Comparison of ENCODE assay signal across 8 mouse cellular contexts in genomic region chr7:72711193-72712131, GRCm38 (mm10).
DNase-seq lines count a peak whose midpoint lies in the region; ATAC-seq lines count a peak whose summit lies in the region.

No protein-coding gene starts in this region.

- WGBS in hindbrain, embryonic 12.5 days: 61% methylated on average over 8 of the region's 8 CpGs
- WGBS in hindbrain, embryonic 13.5 days: 59% methylated on average over 8 of the region's 8 CpGs

- peak; percentile 55 for DNase-seq in embryo, embryonic 10.5 days (ENCODE audit: low spot score)
- DNase-seq in heart, postnatal 25 days (ENCODE audit: low spot score): peak; percentile 17
- peak; percentile 37 for DNase-seq in lung, postnatal 10 days
- no peak for DNase-seq in right cerebral cortex, adult 18-20 months
- no peak for DNase-seq in left cerebral cortex, postnatal 25 days (ENCODE audit: low spot score in 2 of 2)
- no peak for DNase-seq in spleen, adult 12 weeks (ENCODE audit: low spot score)

- no peak overlapping the region for H3K4me3 ChIP-seq in hindbrain, embryonic 12.5 days
- H3K4me3 ChIP-seq in hindbrain, embryonic 13.5 days: no peak overlapping the region

- intact Hi-C loops in heart, postnatal 25 days (cut with DNase I): no loop called here
- intact Hi-C loops in left cerebral cortex, postnatal 25 days (cut with DNase I): no loop called here

- 0 out of 2 replicates have a peak overlapping the region, but pooled peaks have one; percentile 1 for H3K27ac ChIP-seq in hindbrain, embryonic 12.5 days
- H3K27ac ChIP-seq in hindbrain, embryonic 13.5 days: no peak overlapping the region

- no peaks in the 10 kb centered on the region for H3K36me3 ChIP-seq in hindbrain, embryonic 12.5 days
- H3K36me3 ChIP-seq in hindbrain, embryonic 13.5 days: no peaks in the 10 kb centered on the region

- H3K27me3 ChIP-seq in hindbrain, embryonic 12.5 days: no peaks in the 10 kb centered on the region
- H3K27me3 ChIP-seq in hindbrain, embryonic 13.5 days: no peaks in the 10 kb centered on the region

- no peak overlapping the region for H3K4me2 ChIP-seq in hindbrain, embryonic 12.5 days (replicated peaks)
- H3K4me2 ChIP-seq in hindbrain, embryonic 13.5 days: no peak overlapping the region

- no peak for ATAC-seq in hindbrain, embryonic 12.5 days (ENCODE audit: low FRiP score)
- ATAC-seq in hindbrain, embryonic 13.5 days (ENCODE audit: low FRiP score): no peak

- H3K9ac ChIP-seq in hindbrain, embryonic 12.5 days: no peak overlapping the region
- H3K9ac ChIP-seq in hindbrain, embryonic 13.5 days: no peak overlapping the region

- no peaks in the 10 kb centered on the region for H3K4me1 ChIP-seq in hindbrain, embryonic 12.5 days
- H3K4me1 ChIP-seq in hindbrain, embryonic 13.5 days (replicated peaks): 0 out of 2 replicates have a peak, but pooled peaks cover 5% of the 10 kb centered on the region

- no peaks in the 10 kb centered on the region for H3K9me3 ChIP-seq in hindbrain, embryonic 12.5 days (replicated peaks)
- H3K9me3 ChIP-seq in hindbrain, embryonic 13.5 days: no peaks in the 10 kb centered on the region

Comparison
In these comparisons a context has a peak if more than half of its experiments do, and no peak if none do; other contexts are left out.
1. DNase-seq: peak in embryo, embryonic 10.5 days (single experiment), heart, postnatal 25 days (single experiment) and lung, postnatal 10 days (single experiment); none in right cerebral cortex, adult 18-20 months (single experiment), left cerebral cortex, postnatal 25 days (0 of 2) and spleen, adult 12 weeks (single experiment).